Mouse (Mus musculus) stomach, postnatal 0 days (tissue): ENCODE data around the gene Gm49361.
A peak's percentile ranks its signal among the peaks of the same experiment; 100 is the strongest.

Experiments used
- CTCF ChIP-seq: IDR thresholded peaks from 2 replicates; pipeline ENCODE4 v1.5.1; 2016; ENCODE audit warnings: antibody characterized with exemption, low read depth, mild to moderate bottlenecking, moderate library complexity
- EP300 ChIP-seq: optimal IDR thresholded peaks from 2 replicates; pipeline ENCODE3; 2016; ENCODE audit warnings: antibody characterized with exemption

DNA sequence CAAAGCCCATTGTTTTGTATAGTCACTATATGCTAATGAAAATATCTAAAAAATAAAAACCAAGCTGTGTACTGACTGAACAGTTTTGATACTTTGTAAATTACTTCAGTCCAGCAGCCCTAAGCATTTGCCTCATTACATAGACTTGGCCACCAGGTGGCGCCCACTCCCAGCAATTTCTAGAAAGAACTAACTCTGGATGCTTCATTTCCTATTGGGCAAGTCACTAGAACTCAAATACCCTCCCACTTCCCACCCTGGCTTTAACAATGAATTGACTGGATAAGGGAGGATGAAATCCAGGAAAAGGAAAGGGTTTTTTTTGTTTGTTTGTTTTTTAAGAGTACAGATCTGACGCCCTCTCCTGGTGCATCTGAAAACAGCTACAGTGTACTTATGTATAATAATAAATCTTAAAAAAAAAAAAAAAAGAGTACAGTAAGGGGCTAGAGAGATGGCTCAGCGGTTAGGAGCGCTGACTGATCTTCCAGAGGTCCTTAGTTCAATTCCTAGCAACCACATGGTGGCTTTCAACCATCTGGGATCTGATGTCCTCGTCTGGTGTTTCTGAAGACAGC is 65.9 kb downstream of the Gm49361 start:
- TF ChIP-seq CTCF, result peak; percentile 93
- no peak for TF ChIP-seq EP300
